In the genomic region with DNA sequence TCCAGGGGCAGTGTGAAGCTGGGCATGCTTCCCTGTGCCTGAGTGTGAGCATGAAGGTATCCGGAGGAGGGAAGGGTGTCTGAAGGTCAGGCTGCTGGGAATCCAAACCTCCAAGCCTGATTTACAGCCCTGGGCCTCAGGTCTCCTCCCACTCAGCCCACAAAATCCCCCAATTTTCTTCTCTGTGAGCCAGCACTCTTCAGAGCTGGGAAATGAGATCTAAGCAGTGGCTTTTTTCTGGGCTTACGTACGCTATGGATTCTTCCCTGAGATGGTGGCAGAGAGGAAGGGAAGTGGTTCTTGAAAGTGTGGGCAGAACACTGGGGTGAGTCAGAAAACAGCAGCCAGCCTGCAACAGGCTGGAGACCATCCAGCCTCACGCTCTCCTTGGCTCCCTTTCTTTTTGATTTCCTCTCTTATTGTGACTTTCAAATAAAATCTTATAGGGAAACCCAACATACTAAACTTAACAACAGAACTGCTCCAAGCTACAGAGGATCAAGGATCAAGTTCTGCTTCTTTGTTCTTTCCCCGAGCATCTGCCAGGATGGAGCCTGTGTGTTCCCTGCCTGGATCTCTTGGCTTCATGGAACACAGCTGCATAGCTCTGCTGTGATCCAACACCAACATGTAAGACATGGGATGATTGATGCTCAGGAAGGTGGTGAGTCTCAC, we compare ENCODE assay signal across 9 mouse cellular contexts.
DNase-seq lines count a peak whose midpoint lies in the region; ATAC-seq and TF ChIP-seq lines count a peak whose summit lies in the region.
"Had no signal": no experiment of that assay in that cellular context is flagged by ENCODE, and none has a peak within 500 bp of the region (broad histone marks: within the 10 kb centered on the region; RNA-seq: fewer than 3 reads in every experiment).

No protein-coding gene starts in this region.

- no peak overlapping the region for H3K4me3 ChIP-seq in intestine, embryonic 14.5 days (ENCODE audit: low read depth, low read length)
- H3K4me3 ChIP-seq in intestine, postnatal 0 days (ENCODE audit: low read depth, low read length): no peak overlapping the region
- peak overlapping the region; percentile 14 for H3K4me3 ChIP-seq in C2C12 (ENCODE audit: insufficient read depth, poor library complexity, severe bottlenecking)
- H3K4me3 ChIP-seq in bone marrow macrophage, adult 2 months (ENCODE audit: insufficient read depth, low read length): peak overlapping the region; percentile 49
- H3K4me3 ChIP-seq in limb, embryonic 12.5 days (replicated peaks): no peak overlapping the region

- DNase-seq in intestine, embryonic 14.5 days (ENCODE audit: low spot score): no peak

- peak overlapping the region; percentile 12 for H3ac ChIP-seq in C2C12 (ENCODE audit: control insufficient read depth, insufficient read length, low read depth)

- no peak overlapping the region for H3K4me2 ChIP-seq in intestine, embryonic 14.5 days (ENCODE audit: low read length)
- H3K4me2 ChIP-seq in intestine, postnatal 0 days (replicated peaks; ENCODE audit: low read depth): no peak overlapping the region
- no peak overlapping the region for H3K4me2 ChIP-seq in limb, embryonic 12.5 days

- 42% methylated on average over 5 of the region's 5 CpGs for WGBS in intestine, embryonic 14.5 days
- 55% methylated on average over 5 of the region's 5 CpGs for WGBS in intestine, postnatal 0 days
- WGBS in limb, embryonic 12.5 days: 50% methylated on average over 5 of the region's 5 CpGs

- H3K79me3 ChIP-seq in C2C12 (ENCODE audit: low read depth): no peaks in the 10 kb centered on the region

- H3K9ac ChIP-seq in intestine, embryonic 14.5 days (ENCODE audit: low read length): no peak overlapping the region
- H3K9ac ChIP-seq in intestine, postnatal 0 days (ENCODE audit: low read depth, low read length): no peak overlapping the region
- no peak overlapping the region for H3K9ac ChIP-seq in limb, embryonic 12.5 days (replicated peaks)
- H3K9ac ChIP-seq: liver, embryonic 14.5 days had no signal

- H3K9me3 ChIP-seq in intestine, embryonic 14.5 days (ENCODE audit: control insufficient read depth, low read length): no peaks in the 10 kb centered on the region
- no peaks in the 10 kb centered on the region for H3K9me3 ChIP-seq in intestine, postnatal 0 days (ENCODE audit: control insufficient read depth)
- no peaks in the 10 kb centered on the region for H3K9me3 ChIP-seq in limb, embryonic 12.5 days

- no peak for TF ChIP-seq POLR2A in bone marrow macrophage, adult 2 months (IDR thresholded peaks at IDR 0.05; ENCODE audit: borderline replicate concordance, low read depth, low read length)

- no peak for ATAC-seq in intestine, embryonic 14.5 days (replicated peaks; ENCODE audit: low FRiP score, low TSS enrichment, low read depth)
- ATAC-seq in intestine, postnatal 0 days: no peak
- no peak for ATAC-seq in limb, embryonic 12.5 days (ENCODE audit: insufficient number of reproducible peaks, insufficient read depth, low FRiP score, low TSS enrichment, low read depth)
- no peak for ATAC-seq in CD4-positive, CD25-positive, alpha-beta regulatory T cell, adult 4 months
- ATAC-seq in activated CD4-positive, CD25-positive, alpha-beta regulatory T cell, adult 4 months: no peak
- ATAC-seq in inflammation-experienced regulatory T-cells, adult 6 months: no peak

- H3K27ac ChIP-seq in intestine, embryonic 14.5 days (ENCODE audit: low read depth): peak overlapping the region; percentile 33; the same call in 1 of the 2 replicates
- H3K27ac ChIP-seq in intestine, postnatal 0 days (ENCODE audit: low read depth, low read length): no peak overlapping the region
- peak overlapping the region; percentile 86 for H3K27ac ChIP-seq in bone marrow macrophage, adult 2 months (ENCODE audit: insufficient read depth, low read depth, low read length)
- H3K27ac ChIP-seq in limb, embryonic 12.5 days: peak overlapping the region; percentile 23; the same call in 1 of the 2 replicates
- H3K27ac ChIP-seq: liver, embryonic 14.5 days had no signal

- no peaks in the 10 kb centered on the region for H3K79me2 ChIP-seq in C2C12 (ENCODE audit: control insufficient read depth, insufficient read depth)

- no peaks in the 10 kb centered on the region for H3K27me3 ChIP-seq in intestine, embryonic 14.5 days (replicated peaks; ENCODE audit: control insufficient read depth, insufficient read depth, low read length)
- no peaks in the 10 kb centered on the region for H3K27me3 ChIP-seq in intestine, postnatal 0 days (replicated peaks; ENCODE audit: control insufficient read depth, insufficient read depth, low read length)
- H3K27me3 ChIP-seq in C2C12 (ENCODE audit: control insufficient read depth, insufficient read depth, insufficient read length): no peaks in the 10 kb centered on the region
- H3K27me3 ChIP-seq in limb, embryonic 12.5 days: no peaks in the 10 kb centered on the region

- no peak for TF ChIP-seq CTCF in intestine, postnatal 0 days (IDR thresholded peaks at IDR 0.05; ENCODE audit: low read depth)
- no peak for TF ChIP-seq CTCF in C2C12 (IDR thresholded peaks at IDR 0.05; ENCODE audit: control insufficient read depth, insufficient read depth, insufficient read length)
- no peak; the same call in 1 of the 2 replicates for TF ChIP-seq CTCF in bone marrow macrophage, adult 2 months (IDR thresholded peaks at IDR 0.05; ENCODE audit: low read depth, low read length)

- H3K4me1 ChIP-seq in intestine, embryonic 14.5 days (replicated peaks; ENCODE audit: control insufficient read depth, insufficient read depth, low read length): no peaks in the 10 kb centered on the region; the same call in 1 of the 2 replicates
- H3K4me1 ChIP-seq in intestine, postnatal 0 days (replicated peaks; ENCODE audit: control insufficient read depth, insufficient read depth, low read length): no peaks in the 10 kb centered on the region
- peaks cover 76% of the 10 kb centered on the region for H3K4me1 ChIP-seq in bone marrow macrophage, adult 2 months (ENCODE audit: control insufficient read depth, insufficient read depth, low read length)
- H3K4me1 ChIP-seq in limb, embryonic 12.5 days (replicated peaks): peaks cover 19% of the 10 kb centered on the region

- no peaks in the 10 kb centered on the region for H3K36me3 ChIP-seq in intestine, embryonic 14.5 days (ENCODE audit: control insufficient read depth, insufficient read depth, low read length)
- no peaks in the 10 kb centered on the region for H3K36me3 ChIP-seq in intestine, postnatal 0 days (ENCODE audit: control insufficient read depth, insufficient read depth)
- H3K36me3 ChIP-seq in C2C12 (ENCODE audit: control insufficient read depth, insufficient read depth): no peaks in the 10 kb centered on the region
- no peaks in the 10 kb centered on the region for H3K36me3 ChIP-seq in limb, embryonic 12.5 days

TF ChIP-seq in C2C12, 6 proteins besides CTCF, POLR2A, EP300 and RAD21:
- TF ChIP-seq USF1 (IDR thresholded peaks at IDR 0.05; ENCODE audit: low read depth) (no peak), FOSL1 (IDR thresholded peaks at IDR 0.05; ENCODE audit: insufficient read depth, low read length, poor library complexity, severe bottlenecking) (peak; percentile 11), MYOG (IDR thresholded peaks at IDR 0.05; ENCODE audit: control insufficient read depth, extremely low read depth, insufficient read length) (no peak), MYOD1 (IDR thresholded peaks at IDR 0.05; ENCODE audit: control insufficient read depth, insufficient read length, low read depth) (peak; percentile 4), CEBPB (IDR thresholded peaks at IDR 0.05; ENCODE audit: low read depth) (no peak), MAX (IDR thresholded peaks at IDR 0.05) (peak; percentile 16)

Comparison
In these comparisons a context has a peak if more than half of its experiments do, and no peak if none do; other contexts are left out.
1. H3K4me3 ChIP-seq: peak in C2C12 (single experiment) and bone marrow macrophage, adult 2 months (single experiment); none in intestine, embryonic 14.5 days (single experiment), intestine, postnatal 0 days (single experiment) and limb, embryonic 12.5 days (single experiment).